Mouse (Mus musculus) CD8-positive naive resting alpha-beta T cell, adult 2 months (primary cell): ENCODE results near the gene Med24.
A peak's percentile ranks its signal among the peaks of the same experiment; 100 is the strongest.
"Not testable (repeated sequence)": the region's sequence is repeated elsewhere in the genome, so short reads cannot be mapped to it uniquely, and the experiment has no call there.

Experiments used
- DNase-seq, 2 experiments: peaks; one replicate each; pipeline ENCODE4 v3.0.0; 2022; ENCODE audit warnings: low read depth in 2 of 2, low spot score in 2 of 2

Gene Med24

DNA sequence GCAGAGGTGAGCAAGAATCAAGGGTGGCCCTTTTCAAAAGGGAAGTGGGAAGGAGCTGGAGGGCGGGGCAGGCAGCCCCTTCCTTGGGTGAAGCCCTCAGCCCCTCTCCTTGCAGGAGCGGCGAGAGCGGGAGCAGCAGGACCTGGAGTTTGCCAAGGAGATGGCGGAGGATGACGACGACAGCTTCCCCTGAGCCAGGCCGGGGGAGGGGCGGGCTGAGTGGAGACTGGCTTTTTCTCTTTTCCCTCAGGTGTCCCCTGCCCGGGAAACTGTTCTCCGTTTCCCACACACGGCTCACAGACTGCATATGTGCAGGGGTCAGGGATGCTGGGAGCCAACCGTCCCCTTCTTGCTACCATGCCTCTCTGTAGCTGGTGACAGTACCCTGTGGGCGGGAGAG lies 33.8 kb downstream of the Med24 start:
- no peak for DNase-seq

DNA sequence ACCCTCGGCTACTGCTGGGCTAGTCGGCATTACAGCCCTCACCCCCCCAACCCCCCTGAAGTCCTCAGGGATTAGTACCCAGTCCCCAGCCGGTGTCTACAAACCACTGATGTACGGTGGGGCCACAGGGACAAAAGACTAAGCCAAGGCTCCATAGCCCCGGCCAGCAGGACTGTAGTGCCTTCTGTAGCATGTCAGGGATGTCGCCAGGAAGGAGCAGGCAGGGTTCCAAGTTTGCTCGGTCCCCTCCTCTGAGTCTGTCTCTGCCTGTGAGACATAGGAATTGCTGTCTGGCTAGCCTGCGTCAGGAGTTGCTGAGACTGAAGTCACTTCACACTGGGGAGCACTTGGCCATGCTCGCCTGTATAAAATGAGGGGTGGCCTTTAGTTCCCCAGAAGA lies 34.9 kb downstream of the Med24 start:
- no peak for DNase-seq

DNA sequence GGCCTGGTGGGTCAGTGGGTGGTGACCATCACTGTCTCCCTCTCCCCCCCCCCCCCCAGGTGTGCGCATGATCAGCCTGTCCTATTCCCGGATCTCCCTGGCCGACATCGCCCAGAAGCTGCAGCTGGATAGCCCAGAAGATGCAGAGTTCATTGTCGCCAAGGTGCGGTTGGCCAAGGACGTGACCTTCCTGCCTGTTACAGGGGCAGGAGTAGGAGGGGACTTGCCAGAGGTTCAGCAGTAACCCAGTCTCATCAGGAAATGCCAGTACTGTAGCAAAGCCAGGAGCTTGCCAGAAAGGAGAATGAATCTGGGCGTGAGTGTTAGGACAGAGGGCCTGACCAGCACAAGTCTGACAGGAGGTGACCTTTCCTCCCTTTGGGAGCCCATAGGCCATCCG lies 35.5 kb downstream of the Med24 start:
- DNase-seq: no peak

DNA sequence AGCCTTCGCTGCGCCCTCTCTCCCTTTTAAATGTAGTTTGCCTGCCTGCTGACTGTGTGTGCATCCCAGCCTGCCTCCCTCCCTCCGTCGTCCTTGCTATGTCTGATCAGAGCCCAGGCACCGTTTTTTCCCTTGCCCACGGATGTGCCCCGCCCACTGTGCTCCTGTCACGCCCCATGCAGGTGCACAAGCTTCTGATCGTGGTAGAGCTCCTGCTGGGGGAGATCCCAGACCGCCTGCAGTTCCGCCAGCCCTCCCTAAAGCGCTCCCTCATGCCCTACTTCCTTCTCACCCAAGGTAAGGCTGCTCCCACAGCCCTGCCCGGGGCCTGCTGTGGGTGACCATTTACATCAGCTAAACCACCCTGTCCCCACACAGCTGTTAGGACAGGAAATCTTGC lies 36.0 kb downstream of the Med24 start:
- no peak for DNase-seq

DNA sequence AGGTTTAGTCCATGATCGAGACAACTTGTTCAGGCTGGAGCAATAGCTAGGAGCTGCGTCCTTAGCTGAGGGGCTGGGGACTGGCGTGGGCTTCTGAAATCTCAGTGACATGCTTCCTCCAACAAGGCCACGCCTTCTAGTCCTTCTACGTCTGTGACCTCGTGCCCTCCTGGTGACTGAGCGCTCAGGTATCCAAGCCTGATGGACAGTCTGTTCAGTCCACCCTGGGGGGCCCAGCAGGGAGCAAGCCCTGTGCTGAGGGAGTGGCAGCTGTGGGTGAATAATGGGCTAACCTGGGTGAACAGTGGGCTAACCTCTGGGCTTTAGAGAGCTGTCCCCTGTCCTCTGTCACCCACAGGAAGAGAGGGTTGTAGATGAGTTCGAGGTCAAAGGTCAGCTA lies 41.2 kb downstream of the Med24 start:
- DNase-seq: no peak

DNA sequence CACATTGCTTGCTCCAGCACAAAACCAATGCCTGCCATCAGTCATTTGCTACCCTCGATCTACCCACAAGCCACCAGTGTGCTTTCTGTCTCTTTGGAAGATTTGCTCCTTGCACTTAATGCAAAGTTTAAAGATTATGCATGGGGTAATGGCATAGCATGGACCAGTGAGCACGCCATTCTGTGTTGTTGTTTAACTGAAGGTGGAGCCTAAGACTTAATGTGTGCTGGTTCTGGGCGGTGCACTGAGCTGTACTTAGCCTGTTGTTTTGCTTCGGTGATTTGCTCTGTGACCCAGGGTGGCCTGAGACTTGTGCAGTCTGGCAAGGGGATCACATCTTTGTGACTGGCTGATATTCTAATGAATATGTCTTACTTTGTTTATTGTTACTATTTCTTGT lies 42.3 kb downstream of the Med24 start:
- no peak for DNase-seq

DNA sequence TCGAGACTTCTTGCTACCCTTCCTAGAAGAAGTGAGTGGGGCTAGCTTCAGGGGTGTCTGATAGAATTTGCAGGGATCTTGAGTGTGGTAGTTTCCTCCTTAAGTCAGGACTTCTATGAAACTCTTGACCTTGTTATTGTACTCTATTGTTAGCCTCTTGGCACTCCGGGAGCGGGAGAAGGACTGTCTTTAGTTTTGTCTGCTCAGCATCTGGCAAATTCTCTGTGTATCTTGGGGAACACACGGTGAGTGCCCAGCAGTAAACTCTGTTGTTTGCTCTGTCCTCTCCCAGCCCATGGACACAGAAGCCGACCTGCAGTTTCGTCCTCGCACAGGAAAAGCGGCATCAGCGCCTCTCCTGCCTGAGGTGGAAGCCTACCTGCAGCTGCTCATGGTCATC lies 43.6 kb downstream of the Med24 start:
- no peak for DNase-seq

DNA sequence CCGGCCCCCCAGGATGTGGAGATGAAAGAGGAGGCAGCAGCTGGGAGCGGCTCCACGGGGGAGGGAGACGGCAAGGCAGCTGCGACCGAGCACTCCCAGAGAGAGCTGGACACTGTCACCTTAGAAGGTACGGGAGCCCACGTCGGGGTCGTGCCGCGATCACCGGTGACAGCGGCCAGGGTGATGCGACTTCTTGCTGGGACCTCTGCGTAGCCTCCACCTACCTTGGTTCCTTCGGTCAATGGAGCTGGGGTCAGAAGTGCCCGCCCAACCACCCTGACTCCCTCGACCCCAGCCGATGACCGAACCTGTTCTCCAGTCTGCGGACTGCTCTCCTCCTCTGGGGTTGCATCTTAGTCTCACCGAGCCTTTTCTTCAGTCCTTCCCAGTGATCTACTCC lies 46.4 kb downstream of the Med24 start:
- no peak for DNase-seq

DNA sequence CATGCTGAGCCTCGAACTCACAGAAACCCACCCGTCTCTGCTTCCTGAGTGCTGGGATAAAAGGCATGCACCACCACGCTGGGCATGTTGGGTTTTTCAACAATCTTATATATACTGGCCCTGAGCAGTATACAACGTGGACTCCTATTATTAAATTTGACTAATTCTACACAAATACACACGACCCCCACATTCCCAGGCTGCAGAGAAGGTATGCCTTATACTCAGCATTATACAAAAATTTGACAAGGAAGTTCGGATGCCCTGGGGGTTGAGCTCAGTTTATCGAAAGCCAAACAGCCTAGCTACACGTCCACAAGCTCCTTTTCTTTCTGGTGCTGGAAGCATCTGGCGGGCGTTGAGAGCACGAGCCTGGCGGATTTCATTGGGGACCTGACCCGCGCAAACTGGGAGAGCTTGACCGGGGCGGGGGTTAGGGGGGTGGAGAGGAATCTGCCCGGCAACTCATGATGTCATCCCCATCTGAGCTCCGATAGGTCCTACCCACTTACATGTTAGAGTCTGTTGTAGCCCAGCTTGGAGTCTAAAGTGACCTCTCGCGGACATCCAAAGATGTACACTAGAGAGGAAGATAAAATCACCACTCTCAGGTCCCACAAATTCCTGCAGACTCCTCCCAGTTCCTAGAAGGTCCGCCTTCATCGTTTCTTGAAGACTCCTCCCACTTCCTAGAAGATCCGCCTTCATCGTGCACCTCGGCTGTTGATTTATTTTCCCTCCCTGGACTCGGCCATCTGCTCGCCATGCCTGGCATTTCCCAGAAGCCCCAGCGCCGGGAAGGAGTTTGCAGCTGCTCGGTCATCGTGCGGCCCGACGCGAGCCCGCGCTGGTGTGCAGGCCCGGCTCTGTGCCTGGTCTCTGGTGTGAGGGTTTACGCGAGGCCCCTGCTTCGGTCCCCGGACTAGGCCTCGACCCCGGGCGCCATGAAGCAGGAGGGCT lies 47.2 kb downstream of the Med24 start, which contains the start of gene Psmd3:
Psmd3 (plus strand) TSS at position 769 of the 960 bp plus-strand sequence.
- DNase-seq: peak; percentile 94 to 99

DNA sequence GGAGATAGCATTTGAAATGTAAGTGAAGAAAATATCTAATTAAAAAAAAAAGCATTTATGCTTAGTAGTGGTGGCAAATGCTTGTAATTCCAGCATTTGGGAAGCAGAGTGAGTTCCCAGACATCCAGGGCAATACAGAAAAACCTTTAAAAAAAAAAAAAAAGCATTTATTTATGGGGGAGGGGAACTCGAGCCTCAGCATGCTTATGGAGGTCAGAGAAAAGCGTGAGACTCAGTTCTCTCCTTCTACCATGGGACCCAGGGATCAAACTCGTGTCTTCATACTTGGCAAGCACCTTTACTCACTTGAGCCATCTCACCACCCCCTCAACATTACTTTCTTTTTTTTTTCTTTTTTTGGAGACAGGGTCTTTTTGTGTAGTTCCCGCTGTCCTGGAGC lies 48.0 kb downstream of the Med24 start:
- no peak for DNase-seq

DNA sequence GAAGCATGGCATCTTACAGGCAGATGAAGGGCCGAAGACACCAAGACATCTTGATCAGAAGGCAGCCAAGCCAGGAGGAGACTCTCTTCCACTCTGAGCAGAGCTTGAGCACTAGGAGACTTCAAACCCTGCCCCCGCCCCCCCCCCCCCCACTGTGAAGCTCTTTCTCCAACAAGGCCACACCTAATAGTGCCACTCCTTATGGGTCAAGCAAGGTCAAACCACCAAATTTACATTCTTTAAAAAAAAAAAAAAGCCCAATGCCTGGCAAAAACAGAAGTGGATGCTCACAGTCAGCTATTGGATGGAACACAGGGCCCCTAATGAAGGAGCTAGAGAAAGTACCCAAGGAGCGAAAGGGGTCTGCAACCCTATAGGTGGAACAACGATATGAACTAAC lies 48.6 kb downstream of the Med24 start:
- DNase-seq: not testable (repeated sequence)

DNA sequence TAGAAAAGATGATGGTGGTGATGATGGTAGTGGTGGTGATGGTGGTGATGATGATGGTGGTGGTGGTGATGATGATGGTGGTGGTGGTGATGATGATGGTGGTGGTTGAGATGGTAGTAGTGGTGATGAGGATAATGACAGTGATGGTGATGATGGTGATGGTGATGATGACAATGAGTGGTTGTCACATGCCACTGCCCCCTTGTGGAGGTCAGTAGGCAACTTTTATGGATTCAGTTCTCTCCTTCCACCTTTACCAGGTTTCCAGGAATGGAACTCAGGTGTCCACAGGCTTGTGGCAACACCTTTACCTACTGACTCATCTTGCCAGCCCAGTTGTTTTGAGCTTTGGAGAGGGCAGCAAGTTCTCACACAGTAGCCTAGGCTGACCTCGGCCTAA lies 49.2 kb downstream of the Med24 start:
- DNase-seq: no peak

DNA sequence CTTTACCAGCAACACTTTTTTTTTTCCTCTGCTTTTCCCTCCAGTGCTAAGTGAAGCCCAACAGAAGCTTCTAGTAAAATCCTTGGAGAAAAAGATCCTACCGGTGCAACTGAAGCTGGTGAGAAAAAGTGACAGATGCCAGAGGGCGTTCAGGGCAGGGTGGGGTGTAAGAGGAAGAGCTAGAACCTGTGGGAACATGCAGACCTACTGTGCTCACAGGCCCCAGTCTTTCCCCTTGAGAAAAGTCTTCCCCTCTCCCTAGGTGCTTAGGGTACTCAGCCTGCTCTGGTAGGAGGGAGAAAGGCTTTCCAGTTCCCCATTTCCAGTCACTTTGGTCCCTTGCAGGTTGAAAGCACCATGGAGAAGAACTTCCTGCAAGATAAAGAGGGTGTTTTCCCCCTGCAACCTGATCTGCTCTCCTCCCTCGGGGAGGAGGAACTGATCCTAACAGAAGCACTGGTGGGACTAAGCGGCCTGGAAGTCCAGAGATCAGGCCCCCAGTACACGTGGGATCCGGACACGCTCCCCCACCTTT lies 53.3 kb downstream of the Med24 start:
- no peak for DNase-seq

DNA sequence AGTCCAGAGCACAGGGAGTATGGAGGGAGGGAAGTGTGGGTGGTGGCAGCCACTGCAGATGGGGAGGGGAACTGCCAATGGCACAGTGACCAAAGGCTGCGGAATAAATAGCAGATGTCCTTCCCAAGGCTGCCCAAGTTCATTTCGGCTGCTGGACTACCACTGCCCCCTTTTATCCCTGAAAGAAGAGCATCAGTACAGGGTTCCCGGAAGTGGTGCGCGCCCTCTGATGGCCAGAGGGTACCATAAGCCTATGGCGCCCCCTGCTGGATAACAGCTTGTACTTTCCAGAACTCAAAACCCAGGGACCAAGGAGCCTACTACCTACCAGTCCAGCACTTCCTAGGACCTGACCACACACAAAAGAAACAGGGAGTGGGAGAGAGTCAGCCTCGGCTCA lies 56.1 kb downstream of the Med24 start:
- peak; percentile 55 to 70 for DNase-seq

DNA sequence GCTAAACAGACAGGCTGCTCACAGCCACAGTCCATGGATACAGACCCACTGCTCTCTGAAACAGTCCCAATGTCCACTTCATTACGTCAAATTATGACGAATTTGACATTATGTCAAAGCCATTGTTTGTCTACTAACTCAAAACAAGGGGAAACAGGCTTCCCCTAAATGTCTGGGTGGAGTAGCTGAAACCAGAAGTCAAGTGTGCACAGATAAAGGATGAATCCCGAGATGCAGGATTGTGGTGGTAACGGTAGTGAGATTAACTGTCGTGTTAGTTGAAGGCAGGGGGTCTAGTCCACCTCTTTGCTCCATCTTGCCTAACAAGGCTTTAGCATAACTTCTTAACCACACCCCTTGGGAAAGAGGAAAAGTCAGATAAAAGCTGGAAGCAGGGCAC lies 56.8 kb downstream of the Med24 start:
- DNase-seq: no peak

DNA sequence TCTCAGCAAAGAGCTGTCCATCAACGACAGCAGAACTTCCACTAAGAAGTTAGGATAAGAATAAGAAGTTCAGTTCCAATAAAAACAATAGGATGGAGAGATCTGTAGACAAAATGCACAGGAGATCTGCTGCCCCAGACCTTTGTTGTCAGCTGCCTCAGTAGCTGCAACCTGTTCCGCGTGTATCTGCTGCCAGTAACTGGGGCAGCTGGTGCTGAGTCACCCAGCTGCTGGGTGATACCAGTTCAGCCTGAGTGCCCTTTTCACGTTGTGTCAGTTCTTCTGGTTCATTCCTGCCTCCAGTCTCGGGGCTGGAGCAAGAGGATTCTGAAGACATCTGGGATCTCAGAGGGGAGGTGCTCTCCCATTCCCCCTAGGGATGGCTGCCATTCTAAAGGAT lies 57.4 kb downstream of the Med24 start:
- DNase-seq: no peak

DNA sequence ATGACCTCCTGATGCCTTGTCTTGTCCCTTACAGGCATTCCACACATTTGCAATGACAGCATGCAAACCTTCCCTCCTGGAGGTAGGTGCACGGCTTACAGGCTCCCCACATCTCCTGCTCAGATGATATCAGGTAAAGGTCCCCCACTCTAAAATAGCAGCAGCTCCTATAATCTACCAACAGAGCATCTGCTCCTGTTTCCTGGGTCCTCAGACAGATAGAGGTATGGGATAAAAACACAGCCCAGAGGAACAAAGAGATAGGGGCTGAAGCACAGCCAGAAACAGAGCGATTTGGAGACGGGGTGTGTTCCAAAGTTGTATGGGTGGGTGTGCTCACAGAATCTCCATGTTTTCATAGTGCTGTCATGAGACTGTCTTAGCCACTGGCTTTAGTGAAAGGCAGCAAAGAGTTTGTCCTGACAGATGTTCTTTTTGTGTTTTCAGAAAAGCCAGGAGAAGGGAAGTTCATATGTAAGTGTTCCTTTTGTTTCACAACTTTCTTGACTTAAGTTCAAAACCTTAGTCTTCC lies 57.9 kb downstream of the Med24 start:
- DNase-seq: no peak

DNA sequence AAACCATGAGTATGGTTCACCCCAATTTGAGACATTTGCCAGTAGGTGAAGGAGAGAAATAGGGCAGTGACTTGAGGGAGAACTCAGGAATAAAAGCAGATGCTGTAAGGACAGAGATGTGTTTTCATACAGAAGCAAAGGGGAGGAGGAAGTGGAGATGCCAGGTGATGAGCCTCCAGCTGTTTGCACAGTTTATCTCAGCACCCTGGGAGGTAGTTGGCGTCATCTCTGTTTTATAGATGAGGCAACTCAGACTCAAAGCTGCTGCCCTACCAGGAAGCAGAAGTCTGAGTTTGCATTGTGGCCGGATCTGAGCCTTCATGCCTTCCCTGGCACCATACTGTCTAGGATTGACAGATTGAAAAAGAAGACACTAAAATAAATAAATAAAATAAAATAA lies 60.3 kb downstream of the Med24 start:
- DNase-seq: no peak

DNA sequence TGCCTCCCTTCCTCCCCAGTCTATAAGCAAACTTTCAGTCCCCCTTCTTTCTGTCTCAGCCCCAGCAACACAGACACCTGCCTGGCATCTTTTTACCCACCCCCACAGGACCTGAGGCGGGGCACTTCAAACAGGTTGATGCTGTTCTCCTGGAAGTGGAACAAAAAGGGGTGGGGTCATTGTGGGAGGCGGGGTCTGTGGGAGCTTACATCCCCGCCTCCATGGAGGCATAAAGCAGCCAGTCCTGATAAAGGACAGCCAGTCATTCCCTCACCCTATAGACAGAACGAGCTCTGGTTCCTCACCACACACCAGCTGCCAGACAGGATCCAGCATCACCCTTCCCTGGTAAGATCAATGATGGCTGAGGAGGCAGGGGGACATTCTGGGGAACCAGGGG lies 65.1 kb downstream of the Med24 start, which contains the start of gene Gsdma:
Gsdma (plus strand) TSS at position 261 of the 400 bp plus-strand sequence.
- DNase-seq: no peak

DNA sequence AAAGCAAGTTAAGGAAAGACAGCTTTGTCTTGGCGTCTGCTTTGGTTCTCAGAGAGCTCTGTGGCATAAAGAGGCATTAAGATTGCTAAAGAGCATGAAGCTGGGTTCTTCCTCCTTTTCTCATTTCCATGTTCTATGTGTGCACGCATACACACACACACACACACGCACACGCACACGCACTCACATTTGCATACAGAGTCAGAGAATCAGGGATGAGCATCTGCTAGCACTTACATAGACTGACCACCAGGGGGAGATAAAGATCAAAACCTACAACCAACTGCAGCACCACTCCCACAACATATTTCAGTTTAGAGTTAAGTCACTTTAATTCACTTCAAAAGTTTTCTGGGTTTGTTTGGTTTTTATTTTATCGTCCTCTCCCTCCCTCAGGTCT lies 68.7 kb downstream of the Med24 start:
- peak; percentile 28 to 62 for DNase-seq

DNA sequence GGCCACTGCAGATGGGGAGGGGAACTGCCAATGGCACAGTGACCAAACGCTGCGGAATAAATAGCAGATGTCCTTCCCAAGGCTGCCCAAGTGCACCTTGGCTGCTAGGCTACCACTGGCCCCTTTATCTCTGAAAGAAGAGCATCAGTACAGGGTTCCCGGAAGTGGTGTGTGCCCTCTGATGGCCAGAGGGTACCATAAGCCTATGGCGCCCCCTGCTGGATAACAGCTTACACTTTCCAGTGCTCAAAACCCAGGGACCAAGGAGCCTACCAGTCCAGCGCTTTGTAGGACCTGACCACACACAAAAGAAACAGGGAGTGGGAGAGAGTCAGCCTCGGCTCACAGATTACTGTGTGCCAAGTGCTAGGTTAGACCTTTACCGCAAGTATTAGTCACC lies 74.2 kb downstream of the Med24 start:
- peak; percentile 48 to 54 for DNase-seq
